Mouse (Mus musculus) C2C12 (cell line): Measurements from ENCODE around the gene Cadm1.

Experiments used
- CEBPB ChIP-seq: IDR thresholded peaks from one replicate; pipeline ENCODE4 v1.6.1; 2011; ENCODE audit warnings: low read depth, mild to moderate bottlenecking, control low read depth, moderate library complexity
- CTCF ChIP-seq: IDR thresholded peaks from one replicate; pipeline ENCODE4 v1.5.1; 2011; ENCODE audit not compliant: control insufficient read depth, insufficient read depth, insufficient read length
- FOSL1 ChIP-seq: IDR thresholded peaks from one replicate; pipeline ENCODE4 v1.8.0; 2011; ENCODE audit warnings: mild to moderate bottlenecking, low read length; ENCODE audit not compliant: poor library complexity, insufficient read depth, severe bottlenecking
- MAX ChIP-seq: IDR thresholded peaks from one replicate; pipeline ENCODE4 v1.6.1; 2011; ENCODE audit warnings: mild to moderate bottlenecking, control low read depth
- MYOD1 ChIP-seq: IDR thresholded peaks from one replicate; pipeline ENCODE4 v1.6.1; 2011; ENCODE audit warnings: low read depth; ENCODE audit not compliant: control insufficient read depth, insufficient read length
- MYOG ChIP-seq: IDR thresholded peaks from one replicate; pipeline ENCODE4 v1.6.1; 2011; ENCODE audit not compliant: control insufficient read depth, insufficient read length; ENCODE audit errors: extremely low read depth
- USF1 ChIP-seq: IDR thresholded peaks from one replicate; pipeline ENCODE4 v1.6.1; 2011; ENCODE audit warnings: low read depth, mild to moderate bottlenecking, control low read depth, moderate library complexity

DNA sequence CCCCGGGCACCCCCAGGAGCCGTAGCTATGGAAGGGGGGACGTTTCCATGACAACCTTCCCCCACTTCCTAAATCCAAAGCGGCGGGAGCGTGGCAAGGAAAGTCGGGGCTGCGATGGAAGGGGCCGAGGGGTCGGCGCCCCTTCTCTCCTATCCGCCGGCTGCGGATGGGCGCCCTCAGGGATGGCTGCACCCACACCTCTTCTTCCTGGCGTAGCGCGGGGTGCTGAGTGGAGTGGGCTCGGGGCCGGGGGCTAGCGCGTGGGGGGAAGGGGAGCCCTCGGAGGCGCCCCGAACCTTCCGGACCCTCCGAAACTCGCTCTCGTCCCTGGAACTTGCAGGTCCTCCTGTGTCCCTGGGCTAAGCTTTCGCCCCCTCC lies 560 bp downstream of the Cadm1 start:
- no peak for TF ChIP-seq USF1
- TF ChIP-seq CTCF = no peak
- TF ChIP-seq MAX = no peak
- no peak for TF ChIP-seq CEBPB
- no peak for TF ChIP-seq FOSL1
- no peak for TF ChIP-seq MYOD1
- TF ChIP-seq MYOG = no peak
